Mouse (Mus musculus) activated CD4-positive, CD25-positive, alpha-beta regulatory T cell (primary cell): ENCODE measurements around the gene Dlg4. TPM values are rescaled to one million over a fixed set of nuclear protein-coding genes. Genes with fewer than 3 reads are reported as not detected.

Experiments used
- polyA plus RNA-seq, 2 experiments: library from polyadenylated mRNA; unstranded; fragments of 100-300 nt; shearing (Covaris generic); gene quantifications; one replicate each; pipeline ENCODE4 v1.2.1; 2017

Dlg4 gene
- 1 to 10 TPM; 5.6 to 5.7 TPM for polyA plus RNA-seq

DNA sequence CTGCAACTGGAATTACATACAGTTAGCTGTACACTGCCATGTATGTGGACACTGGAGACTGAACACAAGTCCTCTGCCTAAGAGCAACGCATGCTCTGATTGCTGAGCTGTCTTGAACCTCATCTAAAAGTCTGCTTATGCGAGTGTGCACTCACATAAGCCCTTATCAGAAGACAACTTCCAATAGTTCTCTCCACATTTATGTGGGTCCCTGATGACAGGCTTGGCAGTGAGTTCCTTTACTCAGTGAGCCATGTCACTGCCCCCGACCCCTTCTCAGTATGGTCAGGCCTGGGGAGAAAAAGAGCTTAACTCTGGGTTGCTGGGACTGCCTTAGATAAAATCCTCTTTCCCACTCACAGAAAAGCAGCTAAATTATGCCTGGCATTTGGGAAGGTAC is at the start of gene Dlg4:
TSS of gene Dlg4 (plus strand) at position 274 of the 400 bp plus-strand sequence.

DNA sequence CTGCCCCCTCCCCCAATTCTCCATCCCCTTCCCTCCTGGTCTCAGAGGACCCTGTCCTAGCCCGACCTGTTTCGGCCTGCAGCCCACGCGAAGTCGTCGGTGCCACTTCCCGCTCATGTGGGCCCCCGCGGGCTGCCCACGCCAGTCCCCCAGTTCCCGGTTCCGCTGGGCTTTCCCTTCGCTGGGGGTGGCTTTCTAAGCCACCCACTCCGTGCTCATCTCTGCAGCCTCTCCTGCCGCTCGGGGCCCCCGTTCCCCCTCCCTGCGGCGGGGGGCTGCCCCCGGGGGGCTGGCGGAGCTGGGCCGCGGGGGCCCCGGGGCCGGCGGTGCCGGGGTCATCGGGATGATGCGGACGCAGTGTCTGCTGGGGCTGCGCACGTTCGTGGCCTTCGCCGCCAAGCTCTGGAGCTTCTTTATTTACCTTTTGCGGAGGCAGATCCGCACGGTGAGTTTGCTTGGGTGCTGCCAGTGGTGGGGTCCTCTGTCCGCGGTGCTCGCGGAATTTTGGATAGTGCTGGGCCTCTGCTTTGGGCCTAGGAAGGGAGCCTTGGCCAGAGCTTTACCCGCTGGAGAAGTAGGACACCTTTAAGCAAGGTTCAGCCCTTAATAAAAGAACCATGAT is 35.5 kb upstream of the Dlg4 start, which contains the start of gene Ctdnep1:
TSS of gene Ctdnep1 (plus strand) at position 16 of the 622 bp plus-strand sequence.

DNA sequence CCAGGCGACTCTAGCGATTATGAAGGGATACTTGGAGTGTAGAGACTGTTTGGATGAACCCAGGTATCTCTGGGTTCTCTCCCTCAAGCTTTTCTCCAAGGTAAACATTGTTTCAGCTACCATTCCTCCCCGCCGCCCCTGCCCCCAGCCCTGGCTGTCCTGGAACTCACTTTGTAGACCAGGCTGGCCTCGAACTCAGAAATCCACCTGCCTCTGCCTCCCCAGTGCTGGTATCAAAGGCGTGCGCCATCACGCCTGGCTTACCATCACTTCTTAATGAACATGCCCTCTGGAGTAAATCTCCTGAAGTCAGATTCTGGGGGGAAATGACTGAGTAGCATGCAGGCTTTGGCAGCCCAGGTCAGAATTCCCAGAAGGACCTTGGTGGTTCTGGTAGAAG is 34.5 kb upstream of the Dlg4 start, which contains the start of gene Elp5:
TSS of gene Elp5 (minus strand) at position 293 of the 400 bp plus-strand sequence.

GRCm38 (mm10) chr11:69990850-69991691 is 25.7 kb upstream of the Dlg4 start, which contains the start of gene Gabarap:
TSS of gene Gabarap (plus strand) at chr11:69991143.

DNA sequence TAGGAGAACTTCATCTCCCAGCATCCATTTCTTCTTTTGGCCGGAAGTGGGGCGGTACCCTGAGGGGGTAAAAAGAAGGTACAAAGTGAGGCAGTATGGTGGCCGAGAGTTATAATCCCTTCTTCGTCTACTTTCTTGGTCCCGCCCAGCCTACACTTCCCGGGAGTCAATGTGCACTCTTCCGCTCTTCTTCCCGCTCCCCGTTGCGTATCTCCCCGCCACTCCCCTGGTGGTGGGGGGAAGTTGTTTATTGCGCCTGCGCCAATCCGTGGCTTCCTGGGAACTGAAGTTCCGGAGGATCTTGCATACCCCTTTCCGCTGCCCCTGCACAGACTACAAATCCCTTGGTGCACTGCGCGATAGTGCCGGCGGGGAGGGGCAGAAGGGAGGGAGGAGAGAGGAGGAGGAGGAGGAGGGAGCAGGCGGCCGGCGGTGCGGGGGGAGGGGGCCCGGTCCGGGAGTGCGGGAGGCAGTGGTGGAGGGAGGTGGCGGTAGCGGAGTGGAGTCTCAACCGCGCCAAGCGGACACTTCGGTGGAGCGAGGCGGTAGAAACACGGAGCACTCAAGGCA is 21.3 kb upstream of the Dlg4 start, which contains the start of gene Phf23:
TSS of gene Phf23 (plus strand) at position 387 of the 570 bp plus-strand sequence.

GRCm38 (mm10) chr11:70000396-70000898 is 16.3 kb upstream of the Dlg4 start, which contains the start of gene Dvl2:
TSS of gene Dvl2 (plus strand) at chr11:70000595.

GRCm38 (mm10) chr11:70014880-70015558 is 1.7 kb upstream of the Dlg4 start, which contains the start of gene Acadvl:
TSS of gene Acadvl (minus strand) at chr11:70015411.

GRCm38 (mm10) chr11:70053898-70054570 is 37.3 kb downstream of the Dlg4 start, which contains the start of gene Asgr1:
TSS of gene Asgr1 (plus strand) at chr11:70054085.

DNA sequence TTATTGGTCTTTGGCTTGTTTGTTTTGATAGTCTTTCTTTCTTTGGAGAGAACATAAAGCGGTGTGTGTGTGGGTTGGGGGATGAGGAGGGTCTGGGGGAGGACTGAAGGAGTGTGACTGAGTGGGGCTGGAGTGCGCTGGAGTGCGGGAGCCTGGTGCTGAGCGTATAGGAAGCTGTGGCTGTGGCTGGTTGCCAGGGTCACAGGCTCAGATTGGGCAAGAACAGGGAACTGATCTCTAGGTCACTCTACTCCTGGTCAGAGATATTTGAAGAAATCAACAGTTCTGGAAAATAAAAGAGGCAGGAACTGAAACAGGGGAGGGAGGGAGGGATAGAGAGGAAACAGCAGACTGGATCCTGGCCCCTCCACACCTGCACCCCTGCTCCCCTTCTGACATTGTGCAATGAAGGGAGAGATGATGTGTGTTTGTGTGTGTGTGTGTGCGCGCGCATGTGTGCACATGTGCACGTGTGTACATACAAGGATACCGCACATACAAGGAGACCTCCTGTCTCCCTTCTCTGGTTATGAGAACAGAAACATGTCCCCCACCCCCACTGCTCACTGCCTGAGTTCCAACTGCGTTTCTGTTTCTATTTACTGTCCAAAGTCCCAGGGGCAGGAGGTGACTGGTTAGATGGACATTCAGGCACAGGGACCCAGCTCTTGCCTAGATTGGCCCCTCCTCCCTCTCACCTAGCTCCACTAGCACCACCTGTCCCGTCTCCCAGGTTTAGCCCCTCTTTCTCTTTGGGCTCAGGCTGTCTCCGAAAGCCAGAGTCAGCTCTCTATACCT is 75.4 kb downstream of the Dlg4 start, which contains the start of gene Asgr2:
TSS of gene Asgr2 (plus strand) at position 659 of the 798 bp plus-strand sequence.

Other genes starting within 250 kb of the Dlg4 start
- 1 to 10 TPM; 1.6 to 3.6 TPM for gene Chrnb1, start 221.0 kb upstream of the Dlg4 start, polyA plus RNA-seq
- not detected for gene Fgf11, start 215.1 kb upstream of the Dlg4 start, polyA plus RNA-seq
- gene Tmem102, start 211.3 kb upstream of the Dlg4 start, polyA plus RNA-seq: under 1 TPM in 1 of 2 experiments, not detected in 1; 0.38 TPM
- not detected for gene Gm39566, start 201.6 kb upstream of the Dlg4 start, polyA plus RNA-seq
- not detected for gene Spem2, start 198.5 kb upstream of the Dlg4 start, polyA plus RNA-seq
- not detected for gene Spem1, start 194.8 kb upstream of the Dlg4 start, polyA plus RNA-seq
- gene Nlgn2, start 179.2 kb upstream of the Dlg4 start, polyA plus RNA-seq: under 1 TPM; 0.24 to 0.34 TPM
- gene Tmem256, start 178.4 kb upstream of the Dlg4 start, polyA plus RNA-seq: 100 to 1,000 TPM; 109 to 131 TPM
- 10 to 100 TPM; 19.0 to 36.8 TPM for gene Plscr3, start 170.6 kb upstream of the Dlg4 start, polyA plus RNA-seq
- not detected for gene Tnk1, start 158.2 kb upstream of the Dlg4 start, polyA plus RNA-seq
- not detected for gene Tmem95, start 138.9 kb upstream of the Dlg4 start, polyA plus RNA-seq
- gene Kctd11, start 135.5 kb upstream of the Dlg4 start, polyA plus RNA-seq: 1 to 10 TPM in 1 of 2 experiments, under 1 TPM in 1; 0.39 to 3.3 TPM
- gene Acap1, start 121.4 kb upstream of the Dlg4 start, polyA plus RNA-seq: 100 to 1,000 TPM; 299 to 487 TPM
- 1 to 10 TPM; 1.5 to 4.2 TPM for gene 2810408A11Rik, start 116.0 kb upstream of the Dlg4 start, polyA plus RNA-seq
- 1 to 10 TPM; 5.2 to 6.2 TPM for gene Neurl4, start 115.9 kb upstream of the Dlg4 start, polyA plus RNA-seq
- 100 to 1,000 TPM; 148 to 174 TPM for gene Gps2, start 103.1 kb upstream of the Dlg4 start, polyA plus RNA-seq
- gene Eif5a, start 95.0 kb upstream of the Dlg4 start, polyA plus RNA-seq: 1,000 to 10,000 TPM; 1,226 to 1,635 TPM
- gene Ybx2, start 81.1 kb upstream of the Dlg4 start, polyA plus RNA-seq: not detected
- gene Slc2a4, start 68.8 kb upstream of the Dlg4 start, polyA plus RNA-seq: not detected
- gene Cldn7, start 52.2 kb upstream of the Dlg4 start, polyA plus RNA-seq: under 1 TPM in 1 of 2 experiments, not detected in 1; 0.49 TPM
- gene Ctdnep1, start 35.8 kb upstream of the Dlg4 start, polyA plus RNA-seq: 100 to 1,000 TPM in 1 of 2 experiments, 10 to 100 TPM in 1; 88.2 to 126 TPM
- 100 to 1,000 TPM in 1 of 2 experiments, 10 to 100 TPM in 1; 57.5 to 119 TPM for gene Elp5, start 34.4 kb upstream of the Dlg4 start, polyA plus RNA-seq
- gene Gabarap, start 25.8 kb upstream of the Dlg4 start, polyA plus RNA-seq: 100 to 1,000 TPM; 433 to 450 TPM
- 10 to 100 TPM; 80.2 to 94.0 TPM for gene Phf23, start 21.2 kb upstream of the Dlg4 start, polyA plus RNA-seq
- 10 to 100 TPM; 14.2 to 22.1 TPM for gene Dvl2, start 16.3 kb upstream of the Dlg4 start, polyA plus RNA-seq
- 100 to 1,000 TPM; 104 to 130 TPM for gene Acadvl, start 1.5 kb upstream of the Dlg4 start, polyA plus RNA-seq
- not detected for gene Asgr1, start 37.1 kb downstream of the Dlg4 start, polyA plus RNA-seq
- not detected for gene Asgr2, start 75.7 kb downstream of the Dlg4 start, polyA plus RNA-seq
- gene Mgl2, start 113.4 kb downstream of the Dlg4 start, polyA plus RNA-seq: under 1 TPM; 0.32 to 0.76 TPM
- 1 to 10 TPM in 1 of 2 experiments, not detected in 1; 5.3 TPM for gene Clec10a, start 139.3 kb downstream of the Dlg4 start, polyA plus RNA-seq
- gene Slc16a11, start 195.8 kb downstream of the Dlg4 start, polyA plus RNA-seq: under 1 TPM; 0.21 to 0.60 TPM
- 1 to 10 TPM; 2.8 to 3.6 TPM for gene Slc16a13, start 204.1 kb downstream of the Dlg4 start, polyA plus RNA-seq
- gene Bcl6b, start 212.9 kb downstream of the Dlg4 start, polyA plus RNA-seq: not detected
- gene 0610010K14Rik, start 221.0 kb downstream of the Dlg4 start, polyA plus RNA-seq: 100 to 1,000 TPM; 171 to 200 TPM
- gene Gm21988, start 222.9 kb downstream of the Dlg4 start, polyA plus RNA-seq: 1 to 10 TPM; 5.1 to 5.8 TPM
- gene Rnasek, start 222.9 kb downstream of the Dlg4 start, polyA plus RNA-seq: 100 to 1,000 TPM; 279 to 287 TPM
- gene Alox12, start 238.4 kb downstream of the Dlg4 start, polyA plus RNA-seq: not detected